Mouse (Mus musculus) ZHBTc4 (cell line): ENCODE data around the gene Cdk5.
"Not testable (repeated sequence)": the region's sequence is repeated elsewhere in the genome, so short reads cannot be mapped to it uniquely, and the experiment has no call there.

Experiments used
- DNase-seq: peaks from one replicate; pipeline ENCODE4 v3.0.0-alpha.2; 2011; ENCODE audit warnings: low read depth, low spot score

Cdk5 gene

GRCm38 (mm10) chr5:24400362-24400761, 23.0 kb downstream of the Cdk5 start:
- DNase-seq, result no peak

- DNase-seq, result no peak
Observed at GRCm38 (mm10) chr5:24399686-24400085, 23.6 kb downstream of the Cdk5 start.

GRCm38 (mm10) chr5:24396254-24396653, 27.1 kb downstream of the Cdk5 start:
- DNase-seq, result not testable (repeated sequence)

- DNase-seq, result peak; percentile 98
Observed at GRCm38 (mm10) chr5:24394165-24394894, 29.0 kb downstream of the Cdk5 start.

GRCm38 (mm10) chr5:24393392-24393997, 29.8 kb downstream of the Cdk5 start, which contains the start of gene Abcb8:
Gene Abcb8 (plus strand): TSS chr5:24393663.
- DNase-seq, result peak; percentile 87

- DNase-seq, result no peak
Observed at GRCm38 (mm10) chr5:24392724-24393123, 30.6 kb downstream of the Cdk5 start.

GRCm38 (mm10) chr5:24391864-24392263, 31.5 kb downstream of the Cdk5 start, which contains the start of gene Atg9b:
Gene Atg9b (minus strand): TSS chr5:24392143.
- no peak for DNase-seq

GRCm38 (mm10) chr5:24389658-24390020, 33.7 kb downstream of the Cdk5 start:
- no peak for DNase-seq

- peak; percentile 81 for DNase-seq
Observed at GRCm38 (mm10) chr5:24389011-24389657, 34.2 kb downstream of the Cdk5 start.

GRCm38 (mm10) chr5:24388246-24388915, 34.9 kb downstream of the Cdk5 start:
- DNase-seq, result peak; percentile 34

- peak; percentile 76 for DNase-seq
Observed at GRCm38 (mm10) chr5:24387264-24388241, 35.8 kb downstream of the Cdk5 start.

GRCm38 (mm10) chr5:24385887-24386550, 37.3 kb downstream of the Cdk5 start:
- no peak for DNase-seq

GRCm38 (mm10) chr5:24385374-24385773, 38.0 kb downstream of the Cdk5 start:
- DNase-seq, result no peak

- DNase-seq, result no peak
Observed at GRCm38 (mm10) chr5:24384407-24384806, 38.9 kb downstream of the Cdk5 start.

GRCm38 (mm10) chr5:24383026-24383859, 40.1 kb downstream of the Cdk5 start:
- DNase-seq, result peak; percentile 99

GRCm38 (mm10) chr5:24381988-24382387, 41.3 kb downstream of the Cdk5 start:
- DNase-seq, result no peak

- DNase-seq, result no peak
Observed at GRCm38 (mm10) chr5:24381486-24381885, 41.8 kb downstream of the Cdk5 start.

GRCm38 (mm10) chr5:24380499-24380898, 42.8 kb downstream of the Cdk5 start:
- no peak for DNase-seq

GRCm38 (mm10) chr5:24379501-24379900, 43.8 kb downstream of the Cdk5 start:
- no peak for DNase-seq
